Mouse (Mus musculus) left cerebral cortex, postnatal 14 days (tissue): ENCODE measurements around the gene Serac1. TPM values are rescaled to one million over a fixed set of nuclear protein-coding genes. Genes with fewer than 3 reads are reported as not detected.

Source experiments
- DNase-seq, 2 experiments: peaks; one replicate each; pipeline ENCODE4 v3.0.0; 2021 to 2022; ENCODE audit warnings: low spot score in 2 of 2, mixed read lengths in 1 of 2
- intact Hi-C: fragments of 180-260 bp; cut with DNase I; formaldehyde crosslinking; loops from one replicate; pipeline ENCODE4 v1.15.1; 2025
- total RNA-seq, 2 experiments: library from RNA; stranded (reverse); gene quantifications; 2 replicates each; pipeline ENCODE4 v1.2.3; 2021

Serac1 gene
- total RNA-seq, 2 experiments from 2014 or later = 15.5 to 16.3 TPM

- intact Hi-C loops = loop anchor here (10.0 kb wide), 1 partner anchor 215 kb away; no protein-coding TSS in a partner anchor
- no peak for DNase-seq
Observed at GRCm38 (mm10) chr17:6009606-6010005, 69.9 kb downstream of the Serac1 start.

- intact Hi-C loops = no loop called here
- no peak for DNase-seq
Observed at GRCm38 (mm10) chr17:6008590-6008989, 71.0 kb downstream of the Serac1 start.

GRCm38 (mm10) chr17:6007902-6008301, 71.6 kb downstream of the Serac1 start:
- no peak for DNase-seq
- intact Hi-C loops = no loop called here

- intact Hi-C loops = no loop called here
- DNase-seq = no peak
Observed at GRCm38 (mm10) chr17:6007101-6007780, 72.3 kb downstream of the Serac1 start.

- intact Hi-C loops = loop anchor here (2.0 kb wide), 1 partner anchor 29 kb away; no protein-coding TSS in a partner anchor
- peak; percentile 78 to 91 for DNase-seq
Observed at GRCm38 (mm10) chr17:6005638-6006471, 73.7 kb downstream of the Serac1 start.

- intact Hi-C loops = loop anchor here (2.0 kb wide), 1 partner anchor 28 kb away; no protein-coding TSS in a partner anchor
- no peak for DNase-seq
Observed at GRCm38 (mm10) chr17:6005246-6005637, 74.3 kb downstream of the Serac1 start.

- no peak for DNase-seq
- intact Hi-C loops = loop anchor here (2.0 kb wide), 1 partner anchor 27 kb away; no protein-coding TSS in a partner anchor
Observed at GRCm38 (mm10) chr17:6003661-6004060, 75.9 kb downstream of the Serac1 start.

- intact Hi-C loops = no loop called here
- no peak for DNase-seq
Observed at GRCm38 (mm10) chr17:6002563-6002962, 77.0 kb downstream of the Serac1 start.

- intact Hi-C loops = no loop called here
- no peak for DNase-seq
Observed at GRCm38 (mm10) chr17:6001836-6002235, 77.7 kb downstream of the Serac1 start.

- intact Hi-C loops = no loop called here
- no peak for DNase-seq
Observed at GRCm38 (mm10) chr17:6001389-6001788, 78.2 kb downstream of the Serac1 start.

- DNase-seq = no peak
- intact Hi-C loops = no loop called here
Observed at GRCm38 (mm10) chr17:6000864-6001319, 78.6 kb downstream of the Serac1 start.

- intact Hi-C loops = no loop called here
- no peak for DNase-seq
Observed at GRCm38 (mm10) chr17:5999039-5999543, 80.5 kb downstream of the Serac1 start.

GRCm38 (mm10) chr17:5998235-5998500, 81.4 kb downstream of the Serac1 start:
- no peak for DNase-seq
- intact Hi-C loops = no loop called here

- DNase-seq = peak in 1 of 2 experiments; percentile 43
- intact Hi-C loops = no loop called here
Observed at GRCm38 (mm10) chr17:5997380-5998234, 81.9 kb downstream of the Serac1 start.

GRCm38 (mm10) chr17:5996589-5996988, 83.0 kb downstream of the Serac1 start:
- intact Hi-C loops = no loop called here
- no peak for DNase-seq

GRCm38 (mm10) chr17:5994606-5995005, 84.9 kb downstream of the Serac1 start:
- DNase-seq = peak in 1 of 2 experiments; percentile 55
- intact Hi-C loops = no loop called here

GRCm38 (mm10) chr17:5993581-5994260, 85.8 kb downstream of the Serac1 start:
- DNase-seq = no peak
- intact Hi-C loops = no loop called here

- intact Hi-C loops = no loop called here
Observed at GRCm38 (mm10) chr17:5992866-5993580, 86.5 kb downstream of the Serac1 start.

More at GRCm38 (mm10) chr17:5992866-5993580, 86.5 kb downstream of the Serac1 start:
- no peak for DNase-seq
